Mouse (Mus musculus) ES-Bruce4 (cell line): ENCODE measurements around the gene Phkg2. TPM values are rescaled to one million over a fixed set of nuclear protein-coding genes. Genes with fewer than 3 reads are reported as not detected.

Source experiments
- H3K27ac ChIP-seq: 2 replicates; pipeline ENCODE4 v1.5.1; 2012; ENCODE audit warnings: low read length, inconsistent platforms; ENCODE audit not compliant: insufficient read depth
- H3K27me3 ChIP-seq: 2 replicates; pipeline ENCODE4 v1.6.1; 2012; ENCODE audit warnings: mild to moderate bottlenecking, low read length, inconsistent platforms; ENCODE audit not compliant: control insufficient read depth, poor library complexity, insufficient read depth, severe bottlenecking
- H3K36me3 ChIP-seq: 2 replicates; pipeline ENCODE4 v1.6.1; 2012; ENCODE audit warnings: inconsistent platforms, mild to moderate bottlenecking, low read length, moderate library complexity; ENCODE audit not compliant: control insufficient read depth, poor library complexity, insufficient read depth, severe bottlenecking
- H3K4me1 ChIP-seq: one replicate; pipeline ENCODE4 v1.8.1; 2011; ENCODE audit warnings: low read length; ENCODE audit not compliant: control insufficient read depth, insufficient read depth
- H3K4me3 ChIP-seq: 2 replicates; pipeline ENCODE4 v1.5.1; 2011; ENCODE audit warnings: low read depth, mild to moderate bottlenecking, low read length
- H3K9ac ChIP-seq: 2 replicates; pipeline ENCODE4 v1.6.1; 2012; ENCODE audit warnings: low read depth, mild to moderate bottlenecking, inconsistent platforms; ENCODE audit not compliant: poor library complexity, severe bottlenecking
- H3K9me3 ChIP-seq: replicated peaks from 2 replicates; pipeline ENCODE4 v1.6.1; 2012; ENCODE audit warnings: mild to moderate bottlenecking, low read length, inconsistent platforms; ENCODE audit not compliant: control insufficient read depth, poor library complexity, insufficient read depth, severe bottlenecking
- CTCF ChIP-seq: IDR thresholded peaks from one replicate; pipeline ENCODE4 v1.8.1; 2011; ENCODE audit warnings: low read depth, low read length
- EP300 ChIP-seq: IDR thresholded peaks from 2 replicates; pipeline ENCODE4 v1.6.1; 2011; ENCODE audit warnings: low read depth, low read length; ENCODE audit not compliant: insufficient read depth
- POLR2A ChIP-seq: IDR thresholded peaks from one replicate; pipeline ENCODE4 v1.8.1; 2011; ENCODE audit warnings: low read length; ENCODE audit not compliant: insufficient read depth
- polyA plus RNA-seq: library from polyadenylated mRNA; stranded (reverse); fragments of >200 nt; gene quantifications from 2 replicates; pipeline ENCODE4 v1.2.4, GENCODE M21; 2011; ENCODE audit warnings: low read depth; ENCODE audit not compliant: missing spikeins, insufficient read depth, insufficient read length

The Phkg2 gene
- polyA plus RNA-seq, 1 experiment: 44.6 TPM

DNA sequence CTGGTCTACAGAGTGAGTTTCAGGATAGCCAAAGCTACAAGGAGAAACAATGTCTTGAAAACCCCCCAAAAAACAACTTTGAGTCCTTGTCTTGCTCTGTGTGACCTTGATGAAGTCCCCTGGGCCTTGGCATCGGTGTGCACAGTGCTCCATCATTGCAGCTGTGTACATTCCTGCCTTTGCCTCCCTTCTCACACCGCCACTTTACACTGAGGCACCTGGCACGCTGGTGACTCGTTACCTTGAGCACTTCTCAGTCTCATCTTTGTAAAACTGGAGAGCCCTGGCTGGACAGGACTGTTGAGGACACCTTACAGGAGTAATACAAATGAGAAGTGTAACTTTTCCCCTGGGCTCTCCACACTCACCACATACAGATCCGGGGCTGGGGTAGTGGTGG, 14.1 kb downstream of the Phkg2 start:
- peak overlapping the region; percentile 28; the same call in 1 of the 2 replicates for H3K9ac ChIP-seq
- H3K9me3 ChIP-seq: no peaks in the 10 kb centered on the region
- H3K27ac ChIP-seq: no peak overlapping the region
- TF ChIP-seq CTCF: no peak
- TF ChIP-seq EP300: no peak
- no peak for TF ChIP-seq POLR2A
- peaks cover 22% of the 10 kb centered on the region for H3K36me3 ChIP-seq
- no peaks in the 10 kb centered on the region for H3K27me3 ChIP-seq
- H3K4me1 ChIP-seq: no peaks in the 10 kb centered on the region
- no peak overlapping the region for H3K4me3 ChIP-seq

DNA sequence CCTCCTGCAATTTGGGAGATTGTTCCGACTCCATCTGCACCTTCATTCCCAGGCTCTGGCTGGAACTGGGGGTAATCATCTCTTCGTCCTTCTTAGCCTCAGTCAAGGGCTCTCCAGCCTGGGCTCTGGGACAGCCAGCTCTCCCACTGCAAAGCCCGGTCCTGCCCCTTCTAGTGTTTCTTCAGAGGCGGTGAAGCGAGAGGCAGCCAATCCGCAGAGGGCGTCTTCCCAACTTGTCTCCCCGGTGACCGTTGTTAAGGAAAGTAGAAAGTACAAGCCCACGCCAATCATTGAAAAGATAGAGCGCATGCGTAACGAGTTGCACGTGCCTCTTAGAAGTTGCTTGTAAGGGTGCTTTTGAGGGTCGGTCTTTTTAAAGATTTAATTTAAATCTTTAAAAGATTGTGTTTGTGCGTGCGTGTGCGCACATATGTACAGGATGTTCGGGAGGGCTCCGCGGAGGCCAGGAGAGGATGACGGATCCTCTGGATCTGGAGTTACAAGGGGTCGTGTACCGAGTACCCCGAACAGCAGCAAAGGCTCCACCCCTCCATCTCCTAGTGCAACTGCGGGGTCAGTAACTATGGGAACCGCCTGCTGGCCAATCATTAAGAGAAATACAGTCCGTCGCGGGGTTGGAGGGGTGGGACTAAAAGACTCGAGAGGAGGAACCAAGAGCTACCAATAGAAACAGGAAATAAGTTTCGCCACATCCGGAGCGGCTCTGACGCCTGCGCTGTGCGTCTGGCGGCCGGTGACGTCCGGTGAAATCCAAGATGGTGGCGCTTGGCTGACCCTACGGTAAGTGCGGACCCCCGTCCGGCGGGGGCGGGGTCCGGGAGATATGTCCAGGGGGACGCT, 15.1 kb downstream of the Phkg2 start, which contains the start of the genes Ccdc189 and Rnf40:
Gene Ccdc189 (minus strand): TSS at position 585 of the 861 bp plus-strand sequence.
Gene Rnf40 (plus strand): TSS at position 757 of the 861 bp plus-strand sequence.
- no peaks in the 10 kb centered on the region for H3K27me3 ChIP-seq
- TF ChIP-seq CTCF: no peak
- TF ChIP-seq EP300: 0 out of 2 replicates have a peak, but pooled peaks have one; percentile 10
- peak; percentile 28 for TF ChIP-seq POLR2A
- H3K4me3 ChIP-seq: peak within 1 kb of the TSS; percentile 95
- H3K27ac ChIP-seq: no peak within 1 kb of the TSS
- H3K9ac ChIP-seq: peak within 1 kb of the TSS; percentile 90
- H3K4me1 ChIP-seq: no peaks in the 10 kb centered on the region
- H3K9me3 ChIP-seq: no peaks in the 10 kb centered on the region
- H3K36me3 ChIP-seq: peaks cover 23% of the 10 kb centered on the region

DNA sequence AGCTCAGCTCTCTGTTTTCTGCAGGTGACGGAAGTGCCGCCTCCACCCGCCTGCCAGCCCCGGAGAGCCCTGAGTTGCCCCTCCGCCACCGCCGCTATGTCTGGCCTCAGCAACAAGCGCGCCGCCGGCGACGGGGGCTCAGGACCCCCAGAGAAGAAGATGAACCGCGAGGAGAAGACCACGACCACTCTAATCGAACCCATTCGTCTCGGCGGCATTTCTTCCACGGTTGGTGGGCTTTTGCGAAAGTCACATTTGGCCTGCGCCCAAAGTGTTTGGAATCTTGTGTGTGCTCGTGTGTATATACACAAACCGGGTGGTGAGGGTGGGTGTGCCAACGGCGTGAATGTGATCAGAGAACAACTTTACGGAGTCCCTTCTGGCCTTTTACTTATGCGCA, 15.8 kb downstream of the Phkg2 start:
- Histone ChIP-seq H3K9me3 (no peaks in the 10 kb centered on the region), H3K27ac (no peak overlapping the region), H3K4me1 (no peaks in the 10 kb centered on the region), H3K36me3 (peaks cover 24% of the 10 kb centered on the region), H3K27me3 (no peaks in the 10 kb centered on the region), H3K9ac (peak overlapping the region; percentile 90), H3K4me3 (peak overlapping the region; percentile 95)
- TF ChIP-seq CTCF (no peak), EP300 (no peak), POLR2A (no peak)

DNA sequence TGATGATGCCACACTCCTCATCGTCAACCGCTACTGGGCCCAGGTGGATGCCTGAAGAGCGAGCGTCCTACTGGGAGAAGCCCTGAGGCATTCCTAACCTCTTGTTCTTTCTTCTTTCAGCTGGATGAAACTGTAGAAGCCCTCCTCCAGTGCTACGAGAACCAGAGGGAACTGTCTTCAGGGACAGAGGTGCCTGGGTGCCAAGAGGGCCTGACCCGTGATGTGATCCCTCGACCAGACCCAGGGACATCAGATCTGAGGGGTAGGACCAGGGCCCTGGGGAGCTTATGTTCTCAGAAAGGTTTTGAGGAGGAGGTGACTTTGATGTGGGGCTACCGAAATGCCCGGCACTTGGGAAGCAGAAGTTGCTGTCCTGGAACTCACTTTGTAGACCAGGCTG, 16.5 kb downstream of the Phkg2 start:
- Histone ChIP-seq H3K9me3 (no peaks in the 10 kb centered on the region), H3K9ac (peak overlapping the region; percentile 90; the same call in 1 of the 2 replicates), H3K4me1 (no peaks in the 10 kb centered on the region), H3K36me3 (peaks cover 31% of the 10 kb centered on the region), H3K27ac (no peak overlapping the region), H3K27me3 (no peaks in the 10 kb centered on the region), H3K4me3 (peak overlapping the region; percentile 95)
- TF ChIP-seq POLR2A (no peak), CTCF (no peak), EP300 (no peak)

GRCm38 (mm10) chr7:127591108-127591507, 18.0 kb downstream of the Phkg2 start:
- no peaks in the 10 kb centered on the region for H3K9me3 ChIP-seq
- no peak overlapping the region for H3K27ac ChIP-seq
- H3K9ac ChIP-seq: no peak overlapping the region
- no peaks in the 10 kb centered on the region for H3K27me3 ChIP-seq
- TF ChIP-seq EP300 (no peak), POLR2A (no peak), CTCF (no peak)
- no peak overlapping the region for H3K4me3 ChIP-seq
- no peaks in the 10 kb centered on the region for H3K4me1 ChIP-seq
- H3K36me3 ChIP-seq: peaks cover 45% of the 10 kb centered on the region

GRCm38 (mm10) chr7:127592575-127592974, 19.4 kb downstream of the Phkg2 start:
- no peak overlapping the region for H3K4me3 ChIP-seq
- H3K27me3 ChIP-seq: no peaks in the 10 kb centered on the region
- no peaks in the 10 kb centered on the region for H3K9me3 ChIP-seq
- H3K36me3 ChIP-seq: peaks cover 48% of the 10 kb centered on the region
- H3K27ac ChIP-seq: no peak overlapping the region
- peak; percentile 62 for TF ChIP-seq CTCF
- TF ChIP-seq POLR2A: no peak
- no peak for TF ChIP-seq EP300
- no peak overlapping the region for H3K9ac ChIP-seq
- no peaks in the 10 kb centered on the region for H3K4me1 ChIP-seq
